Mouse (Mus musculus) NIH3T3 (cell line): Measurements from ENCODE around the gene Ptprn2.

Experiments
- DNase-seq: peaks from one replicate; pipeline ENCODE4 v3.0.0-alpha.2; 2012; ENCODE audit warnings: low read depth

Ptprn2 gene

DNA sequence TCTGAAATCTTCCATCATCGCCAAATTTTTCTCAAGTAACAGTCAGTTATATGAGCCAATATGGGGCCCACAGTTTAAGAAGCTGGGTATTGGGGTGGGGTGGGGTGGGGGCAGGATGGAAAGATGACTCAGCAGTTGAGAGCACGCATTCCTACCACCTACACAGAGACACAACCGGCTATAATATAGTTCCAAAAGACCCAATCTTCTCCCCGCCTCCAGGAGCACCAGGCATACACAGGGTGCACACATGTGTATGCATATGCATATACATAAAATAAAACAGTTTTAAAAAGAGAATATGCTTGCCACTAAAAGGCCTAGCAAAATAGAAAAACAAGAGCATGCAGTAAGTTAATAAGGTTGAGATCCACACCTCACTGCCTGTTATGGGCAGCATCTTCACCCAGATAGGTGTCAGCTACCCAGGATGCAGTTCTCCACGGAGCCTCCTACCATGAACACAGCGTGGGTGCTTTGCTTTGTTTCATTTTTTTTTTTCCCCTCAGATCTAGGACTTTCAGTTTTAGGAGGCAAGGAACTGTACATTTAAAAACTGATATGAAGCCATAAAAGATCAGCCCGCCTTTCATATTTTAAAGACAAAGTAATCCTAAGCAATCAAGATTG, 783.1 kb downstream of the Ptprn2 start:
- DNase-seq = no peak

- DNase-seq = no peak
These were observed 783.8 kb downstream of the Ptprn2 start for GRCm38 (mm10) chr12:117269310-117269709.

DNA sequence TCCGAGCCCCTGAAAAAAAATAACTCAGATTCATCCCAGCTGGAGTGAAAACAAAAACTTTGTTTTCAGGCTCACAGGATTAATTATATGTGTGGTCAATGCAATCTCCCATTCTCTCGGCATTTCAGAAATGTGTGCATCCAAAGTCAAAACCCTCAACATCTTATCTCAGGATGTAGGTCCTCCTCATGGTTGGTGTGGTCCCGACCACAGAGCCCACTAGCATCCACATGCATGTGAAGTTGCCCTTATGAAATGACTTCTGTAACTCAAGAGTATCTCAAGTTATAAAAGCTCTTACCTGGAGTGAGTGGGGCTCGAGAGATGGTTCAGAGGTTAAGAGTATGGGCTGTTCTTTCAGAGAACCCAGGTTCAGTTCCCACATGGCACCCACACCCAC, 784.7 kb downstream of the Ptprn2 start:
- no peak for DNase-seq

- no peak for DNase-seq
These were observed 787.6 kb downstream of the Ptprn2 start for GRCm38 (mm10) chr12:117273166-117273565.

DNA sequence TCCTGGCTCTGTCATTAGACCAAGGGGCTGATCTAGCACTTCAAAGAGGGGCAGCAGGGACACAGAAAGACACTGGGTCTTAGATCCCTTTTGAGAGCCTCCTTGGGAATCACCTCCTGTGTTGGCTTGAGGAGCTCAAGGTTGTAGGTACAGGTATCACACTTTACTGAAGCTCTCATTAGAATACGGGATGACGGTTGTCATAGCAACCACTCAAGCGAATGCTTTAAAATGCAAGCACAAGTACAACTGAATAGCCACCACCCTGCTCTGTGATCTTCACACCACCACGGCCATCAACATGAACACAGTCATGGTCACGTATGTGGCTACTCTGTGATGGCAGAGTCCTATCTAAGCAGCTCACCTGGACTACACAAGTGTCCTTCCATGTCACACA, 789.1 kb downstream of the Ptprn2 start:
- no peak for DNase-seq

- no peak for DNase-seq
These were observed 795.3 kb downstream of the Ptprn2 start for GRCm38 (mm10) chr12:117280790-117281189.

DNA sequence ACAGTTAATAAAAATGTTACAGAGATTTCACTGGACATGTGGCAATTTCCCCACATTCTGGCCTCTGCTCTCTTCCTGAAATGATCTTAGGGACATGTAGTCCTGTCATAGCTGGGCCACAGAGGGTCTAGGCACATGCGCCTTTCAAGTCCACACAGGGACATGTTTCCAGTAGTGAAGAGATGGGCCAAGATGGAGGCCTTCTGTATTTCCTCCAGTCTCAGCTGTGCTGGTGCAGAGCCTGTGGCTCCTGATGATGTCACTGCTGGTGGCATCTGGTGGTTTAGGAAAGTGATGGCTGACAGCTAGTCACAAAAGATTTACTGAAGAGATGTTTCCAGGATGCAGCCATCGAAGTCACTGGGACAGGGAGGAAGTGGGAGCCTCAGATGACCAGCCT, 797.1 kb downstream of the Ptprn2 start:
- DNase-seq = no peak

- peak; percentile 4 for DNase-seq
These were observed 801.9 kb downstream of the Ptprn2 start for GRCm38 (mm10) chr12:117287456-117287855.

DNA sequence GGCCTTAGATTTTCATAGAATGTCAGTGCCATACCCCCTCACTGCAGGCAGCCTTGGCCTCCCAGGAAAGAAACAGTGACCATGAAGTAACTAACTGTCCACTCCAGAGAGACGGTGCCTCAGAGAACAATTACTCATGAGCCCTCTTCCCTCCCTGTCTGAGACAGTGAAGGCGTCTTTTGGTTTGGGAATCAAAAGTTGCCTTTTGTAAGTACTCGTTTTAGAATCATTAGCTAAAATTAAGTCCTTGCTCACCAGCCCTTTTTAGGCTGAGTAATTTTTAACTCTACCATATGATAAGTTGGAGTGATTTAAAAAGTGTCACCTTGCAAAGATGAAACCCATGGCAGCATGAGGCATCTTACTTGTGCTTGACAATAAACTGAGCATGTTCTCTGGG, 806.4 kb downstream of the Ptprn2 start:
- no peak for DNase-seq

DNA sequence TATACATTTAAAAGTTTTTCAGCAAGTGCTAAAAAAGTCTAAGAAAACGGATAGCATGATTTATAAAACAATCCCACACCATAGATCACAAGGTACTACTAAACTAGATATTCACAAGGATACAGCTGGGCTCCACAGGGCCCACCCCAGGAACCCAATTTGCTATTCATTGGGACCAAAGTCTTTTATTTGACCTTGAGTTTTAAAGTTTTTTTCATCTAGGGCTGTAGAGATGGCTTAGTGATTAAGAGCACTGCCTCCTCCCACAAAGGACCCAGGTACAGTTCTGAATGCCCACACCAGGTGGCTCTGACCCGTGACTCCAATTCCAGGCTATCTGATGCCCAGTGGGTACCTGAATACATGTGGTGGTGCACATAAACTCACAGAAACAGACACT, 811.3 kb downstream of the Ptprn2 start:
- no peak for DNase-seq

- DNase-seq = no peak
These were observed 813.6 kb downstream of the Ptprn2 start for GRCm38 (mm10) chr12:117299084-117299483.

GRCm38 (mm10) chr12:117304751-117305624, 819.5 kb downstream of the Ptprn2 start:
- DNase-seq = no peak

- DNase-seq = no peak
These were observed 820.1 kb downstream of the Ptprn2 start for GRCm38 (mm10) chr12:117305625-117306105.

DNA sequence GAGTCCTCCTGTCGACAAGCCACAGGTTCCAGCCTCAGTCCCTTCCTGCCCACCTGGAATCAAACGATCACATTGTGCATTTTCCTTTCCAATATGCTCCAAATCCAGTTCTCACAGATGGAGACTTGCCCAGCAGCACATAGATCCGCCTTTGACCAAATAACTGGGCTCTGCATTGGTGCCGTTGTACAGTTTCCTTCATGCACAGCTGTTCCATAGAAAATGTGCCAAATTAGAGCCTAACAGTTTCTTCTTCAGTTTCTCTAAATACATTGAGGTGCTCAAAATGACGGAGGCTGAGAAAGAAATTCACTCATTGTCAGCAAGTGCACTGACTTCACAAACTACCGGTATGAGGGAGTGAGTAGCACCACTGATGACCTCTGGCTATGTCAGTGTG, 826.6 kb downstream of the Ptprn2 start:
- no peak for DNase-seq

GRCm38 (mm10) chr12:117314987-117315386, 829.5 kb downstream of the Ptprn2 start:
- no peak for DNase-seq

DNA sequence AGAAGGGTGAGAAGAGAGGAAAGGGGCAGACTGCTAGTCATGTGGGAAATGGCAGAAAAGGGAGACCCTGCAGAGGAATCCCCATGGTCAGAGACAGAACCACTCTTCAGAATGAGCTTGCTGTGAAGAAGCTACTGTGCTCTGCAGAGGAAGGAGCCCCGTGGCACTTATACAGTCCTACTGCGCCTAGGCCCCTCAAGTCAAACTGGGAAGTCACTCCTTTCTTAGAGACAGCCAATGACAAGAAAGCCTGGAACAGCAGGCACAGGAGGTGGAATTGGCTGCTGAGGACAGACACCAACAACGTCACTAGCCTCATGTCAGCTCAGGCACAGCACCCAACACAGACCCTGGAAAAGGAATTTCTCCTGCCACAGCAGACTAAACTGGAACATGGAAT, 830.1 kb downstream of the Ptprn2 start:
- no peak for DNase-seq

- DNase-seq = no peak
These were observed 832.7 kb downstream of the Ptprn2 start for GRCm38 (mm10) chr12:117318229-117318628.

GRCm38 (mm10) chr12:117323017-117323416, 837.5 kb downstream of the Ptprn2 start:
- DNase-seq = no peak
